Mouse (Mus musculus) limb, embryonic 13.5 days (tissue): ENCODE measurements around the gene Prpf4b. TPM values are rescaled to one million over a fixed set of nuclear protein-coding genes. Genes with fewer than 3 reads are reported as not detected.
A peak's percentile ranks its signal among the peaks of the same experiment; 100 is the strongest.
"Not testable (repeated sequence)": the region's sequence is repeated elsewhere in the genome, so short reads cannot be mapped to it uniquely, and the experiment has no call there.

Experiments
- ATAC-seq: fragments of 200-750 bp; cut with Nextera tagmentation; 2 replicates; pipeline ENCODE4 v1.8.0; 2017; ENCODE audit warnings: low read depth, moderate number of reproducible peaks, moderate TSS enrichment; ENCODE audit not compliant: low FRiP score
- H3K27ac ChIP-seq: fragments of 300-500 bp; sonication (generic); 2 replicates; pipeline ENCODE4 v1.5.1; 2015; ENCODE audit warnings: inconsistent platforms, mild to moderate bottlenecking, moderate library complexity
- H3K27me3 ChIP-seq: fragments of 300-500 bp; sonication (generic); 2 replicates; pipeline ENCODE4 v1.6.1; 2015; ENCODE audit warnings: mild to moderate bottlenecking, inconsistent platforms
- H3K36me3 ChIP-seq: fragments of 300-500 bp; sonication (generic); 2 replicates; pipeline ENCODE4 v1.6.1; 2015; ENCODE audit warnings: inconsistent platforms, mild to moderate bottlenecking, moderate library complexity
- H3K4me1 ChIP-seq: fragments of 300-500 bp; sonication (generic); 2 replicates; pipeline ENCODE4 v1.6.1; 2015; ENCODE audit warnings: inconsistent platforms
- H3K4me2 ChIP-seq: fragments of 300-500 bp; sonication (generic); replicated peaks from 2 replicates; pipeline ENCODE4 v1.6.1; 2015; ENCODE audit warnings: inconsistent platforms, mild to moderate bottlenecking, moderate library complexity
- H3K4me3 ChIP-seq: fragments of 300-500 bp; sonication (generic); 2 replicates; pipeline ENCODE4 v1.5.1; 2015; ENCODE audit warnings: moderate library complexity, mild to moderate bottlenecking, inconsistent platforms
- H3K9ac ChIP-seq: fragments of 300-500 bp; sonication (generic); 2 replicates; pipeline ENCODE4 v1.6.1; 2015; ENCODE audit warnings: mild to moderate bottlenecking, inconsistent platforms
- H3K9me3 ChIP-seq: fragments of 300-500 bp; sonication (generic); 2 replicates; pipeline ENCODE4 v1.6.1; 2016; ENCODE audit warnings: inconsistent platforms
- WGBS: fragments of 180-500 bp; shearing (Covaris S2); methylation state at CpG from one replicate; pipeline ENCODE4 v1.1.7; 2015; 5-methylcytosine and 5-hydroxymethylcytosine counted together
- polyA plus RNA-seq: library from polyadenylated mRNA; unstranded; fragments of >200 nt; fragmentation: Nextera tagmentation; extraction: Ambion mirVana; gene quantifications from 2 replicates; pipeline ENCODE4 v1.2.1, GENCODE M21; 2015

Prpf4b gene
- polyA plus RNA-seq, result 86.0 and 88.7 TPM in 2 replicates

DNA sequence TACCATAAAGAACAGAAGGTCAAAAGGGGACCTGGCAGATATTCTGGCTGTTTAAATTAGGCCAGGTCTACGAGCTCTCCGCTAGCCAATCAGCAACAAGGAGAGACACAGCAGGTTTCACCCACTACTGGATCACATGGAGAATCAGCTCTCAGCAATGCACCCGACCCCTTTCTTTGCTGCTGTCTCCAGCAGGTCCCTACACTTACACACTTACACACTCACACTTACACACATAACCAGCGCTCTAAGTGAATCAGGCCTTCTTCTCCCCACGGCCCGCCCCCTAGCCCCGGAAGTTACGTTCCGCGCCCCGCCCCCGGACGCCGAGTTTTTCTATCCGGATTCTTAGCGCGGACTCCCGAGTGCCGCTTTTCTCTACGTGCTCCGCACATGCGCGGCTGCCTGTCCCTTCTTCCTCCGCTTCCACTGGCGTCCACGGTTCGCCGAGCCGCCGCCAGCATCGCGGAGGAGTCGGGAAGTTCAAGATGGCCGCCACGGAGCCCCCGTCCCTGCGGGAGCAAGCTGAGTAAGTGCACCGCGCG is at the start of gene Prpf4b:
TSS of gene Prpf4b (plus strand) at position 137 of the 545 bp plus-strand sequence.
- peak within 1 kb of the TSS; percentile 96 for H3K9ac ChIP-seq
- peak; percentile 75 for ATAC-seq
- peak within 1 kb of the TSS; percentile 82 for H3K4me2 ChIP-seq
- H3K9me3 ChIP-seq, result no peaks in the 10 kb centered on the region
- no peaks in the 10 kb centered on the region for H3K27me3 ChIP-seq
- H3K27ac ChIP-seq, result peak within 1 kb of the TSS; percentile 99
- peaks cover 7% of the 10 kb centered on the region; the same call in 1 of the 2 replicates for H3K36me3 ChIP-seq
- peaks cover 23% of the 10 kb centered on the region for H3K4me1 ChIP-seq
- peak within 1 kb of the TSS; percentile 97 for H3K4me3 ChIP-seq
- 1% methylated on average over 40 of the region's 40 CpGs for WGBS

GRCm38 (mm10) chr13:34826760-34827690 is 48.1 kb upstream of the Prpf4b start:
- WGBS, result 84% methylated on average over 3 of the region's 3 CpGs
- ATAC-seq, result no peak
- Histone ChIP-seq H3K4me2 (no peak overlapping the region), H3K4me1 (no peaks in the 10 kb centered on the region), H3K4me3 (no peak overlapping the region), H3K36me3 (no peaks in the 10 kb centered on the region), H3K27ac (no peak overlapping the region), H3K27me3 (no peaks in the 10 kb centered on the region), H3K9ac (no peak overlapping the region), H3K9me3 (no peaks in the 10 kb centered on the region)

GRCm38 (mm10) chr13:34827988-34828882 is 46.9 kb upstream of the Prpf4b start:
- 76% methylated on average over 10 of the region's 10 CpGs for WGBS
- Histone ChIP-seq H3K4me3 (no peak overlapping the region), H3K9ac (no peak overlapping the region), H3K4me1 (no peaks in the 10 kb centered on the region), H3K36me3 (no peaks in the 10 kb centered on the region), H3K27me3 (no peaks in the 10 kb centered on the region), H3K27ac (no peak overlapping the region), H3K4me2 (no peak overlapping the region), H3K9me3 (no peaks in the 10 kb centered on the region)
- ATAC-seq, result no peak

DNA sequence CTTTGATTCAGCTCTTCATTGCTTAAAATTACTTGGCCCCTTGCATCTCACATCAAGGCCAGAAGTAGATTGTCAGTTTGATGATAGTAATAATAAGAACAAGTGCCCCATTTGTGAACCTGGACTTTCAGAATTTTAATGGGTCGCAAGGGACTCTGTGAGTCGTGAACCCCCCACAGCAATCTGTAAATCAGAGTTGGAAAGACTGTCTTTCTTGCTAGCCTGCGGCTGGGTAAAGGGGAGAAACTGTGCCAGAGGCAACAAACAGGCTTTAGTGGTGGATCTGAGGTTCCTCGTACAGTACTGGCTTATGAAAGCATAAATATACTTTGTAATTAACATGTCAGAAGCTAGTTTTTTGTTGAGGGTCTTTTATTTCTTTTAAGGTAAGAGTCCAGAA is 32.3 kb upstream of the Prpf4b start:
- Histone ChIP-seq H3K9me3 (no peaks in the 10 kb centered on the region), H3K4me1 (no peaks in the 10 kb centered on the region), H3K27me3 (no peaks in the 10 kb centered on the region), H3K36me3 (no peaks in the 10 kb centered on the region), H3K4me3 (no peak overlapping the region), H3K27ac (no peak overlapping the region), H3K9ac (no peak overlapping the region), H3K4me2 (no peak overlapping the region)
- ATAC-seq, result no peak
- 69% methylated on average over 4 of the region's 4 CpGs for WGBS

DNA sequence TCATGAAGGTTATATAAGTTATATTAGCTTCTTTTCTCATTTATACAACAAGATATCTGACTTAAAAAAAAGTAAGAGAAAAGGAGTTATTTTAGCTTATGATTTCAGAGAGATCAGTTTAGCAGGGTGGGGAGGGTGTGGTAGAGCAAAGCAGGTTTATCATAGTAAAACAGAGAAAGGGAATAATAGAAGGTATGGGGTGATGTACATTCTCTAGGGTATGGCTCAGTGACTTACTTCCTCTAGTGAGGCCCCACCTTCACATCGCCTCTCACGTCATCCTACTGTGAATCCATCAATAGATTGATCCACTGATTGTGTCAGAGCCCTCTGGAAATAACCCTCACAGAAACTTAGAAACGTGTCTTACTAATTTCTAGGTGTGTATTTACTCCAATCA is 24.3 kb upstream of the Prpf4b start:
- Histone ChIP-seq H3K27me3 (no peaks in the 10 kb centered on the region), H3K27ac (no peak overlapping the region), H3K4me2 (no peak overlapping the region), H3K36me3 (no peaks in the 10 kb centered on the region), H3K9me3 (peaks cover 22% of the 10 kb centered on the region), H3K4me3 (no peak overlapping the region), H3K4me1 (no peaks in the 10 kb centered on the region), H3K9ac (no peak overlapping the region)
- no peak for ATAC-seq
- WGBS, result 80% methylated on average over 3 of the region's 3 CpGs

DNA sequence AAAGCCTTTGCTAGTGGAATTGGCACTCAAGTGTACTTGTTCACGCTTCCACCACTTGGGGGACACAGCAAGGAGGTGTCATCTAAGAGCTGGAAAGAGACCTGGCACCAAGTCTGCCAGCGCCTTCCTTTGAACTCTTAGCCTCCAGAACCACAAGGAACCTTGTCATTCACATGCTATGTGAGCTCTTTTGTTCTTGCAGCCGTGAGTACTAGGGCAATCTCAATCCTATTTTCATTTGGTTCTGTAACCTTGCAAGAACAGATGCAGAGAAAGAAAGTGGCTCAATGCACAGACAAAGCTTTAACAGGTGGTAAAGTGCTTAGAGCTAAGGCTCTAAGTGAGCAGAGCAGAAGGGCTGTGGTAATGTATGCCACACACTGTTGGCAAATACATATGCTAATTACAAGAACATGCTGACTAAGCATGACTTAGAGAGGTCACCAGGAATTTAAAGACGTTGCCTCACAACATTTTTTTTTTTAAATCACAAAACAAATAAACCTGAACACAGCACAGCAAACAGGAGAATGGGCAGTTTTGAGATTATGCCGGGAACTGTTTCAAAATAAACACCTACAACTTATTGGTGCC is 23.8 kb upstream of the Prpf4b start:
- whole genome bisulfite sequencing, result 75% methylated on average over 5 of the region's 5 CpGs

DNA sequence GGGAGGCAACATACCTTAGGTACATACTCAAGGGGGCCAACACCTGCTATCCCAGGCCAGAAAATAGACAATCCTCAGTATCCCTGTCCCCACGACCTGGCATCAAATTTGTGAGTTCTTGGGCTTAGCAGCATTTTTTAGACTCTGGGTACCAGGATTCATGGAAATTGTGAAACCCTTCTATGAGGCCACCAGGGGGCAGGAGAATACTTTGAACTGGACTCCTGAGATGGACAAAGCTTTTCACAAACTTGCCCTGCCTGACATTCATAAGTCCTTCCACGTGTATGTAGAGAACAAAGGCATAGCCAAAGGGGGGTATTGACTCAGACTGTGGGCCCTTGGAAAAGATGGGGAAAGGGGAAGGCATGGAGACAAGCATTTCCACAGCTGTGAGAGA is 17.6 kb upstream of the Prpf4b start:
- no peak for ATAC-seq
- H3K4me3 ChIP-seq, result no peak overlapping the region
- WGBS, result 43% methylated on average over 2 of the region's 2 CpGs

More for the DNA sequence above, 23.8 kb upstream of the Prpf4b start:
- no peak overlapping the region for H3K4me3 ChIP-seq
- no peak for ATAC-seq
- H3K36me3 ChIP-seq, result no peaks in the 10 kb centered on the region
- no peak overlapping the region for H3K4me2 ChIP-seq
- H3K9me3 ChIP-seq, result peaks cover 22% of the 10 kb centered on the region
- no peak overlapping the region for H3K27ac ChIP-seq
- no peak overlapping the region for H3K9ac ChIP-seq
- no peaks in the 10 kb centered on the region for H3K27me3 ChIP-seq
- no peaks in the 10 kb centered on the region for H3K4me1 ChIP-seq

DNA sequence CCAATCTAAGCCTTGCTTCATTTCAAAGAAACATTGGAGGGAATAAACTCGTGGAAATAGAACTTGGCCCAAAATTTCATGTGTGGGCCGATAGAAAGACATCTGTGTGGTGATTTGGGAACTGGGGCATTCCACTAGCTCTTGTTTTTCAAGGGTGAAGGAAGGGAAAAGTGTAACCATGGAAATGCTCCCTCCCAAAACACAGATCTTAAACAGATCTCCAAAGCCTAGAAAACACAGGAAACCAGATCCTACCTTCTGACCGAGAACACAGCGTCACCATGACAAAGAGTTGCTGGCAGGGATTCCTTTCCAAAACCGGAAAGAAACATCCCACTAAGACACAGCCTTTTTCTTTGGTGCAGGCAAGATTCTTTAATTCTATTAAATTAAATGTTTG is 15.7 kb upstream of the Prpf4b start:
- Histone ChIP-seq H3K9me3 (peaks cover 11% of the 10 kb centered on the region), H3K27ac (no peak overlapping the region), H3K36me3 (no peaks in the 10 kb centered on the region), H3K4me1 (no peaks in the 10 kb centered on the region), H3K4me2 (no peak overlapping the region), H3K9ac (no peak overlapping the region), H3K4me3 (no peak overlapping the region), H3K27me3 (no peaks in the 10 kb centered on the region)
- ATAC-seq, result no peak
- WGBS, result 79% methylated on average over 5 of the region's 5 CpGs

More for the DNA sequence above, 17.6 kb upstream of the Prpf4b start:
- Histone ChIP-seq H3K9ac (no peak overlapping the region), H3K9me3 (peaks cover 22% of the 10 kb centered on the region), H3K27me3 (no peaks in the 10 kb centered on the region), H3K4me1 (no peaks in the 10 kb centered on the region), H3K4me2 (no peak overlapping the region), H3K36me3 (no peaks in the 10 kb centered on the region), H3K27ac (no peak overlapping the region)

DNA sequence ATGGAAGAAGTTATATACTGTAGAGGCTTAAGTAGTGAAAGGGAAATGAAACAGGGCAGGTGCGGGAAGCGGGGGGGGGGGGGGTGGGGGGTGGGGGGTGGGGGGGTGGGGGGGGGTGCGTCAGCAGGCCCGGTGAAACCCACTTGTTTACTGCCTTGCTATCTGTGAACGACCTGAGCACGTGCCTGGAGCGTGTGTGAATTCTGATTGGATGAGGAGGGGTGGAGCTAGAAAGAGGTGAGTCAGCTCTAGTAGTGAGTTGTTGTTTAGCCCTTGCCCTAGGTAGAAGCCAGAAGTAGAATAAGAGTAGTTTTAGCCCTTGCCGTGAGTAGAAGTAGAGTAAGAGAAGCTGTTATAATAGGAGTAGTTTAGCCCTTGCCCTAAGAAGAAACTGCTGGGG is 13.9 kb upstream of the Prpf4b start:
- not testable (repeated sequence) for H3K4me1 ChIP-seq, H3K27ac ChIP-seq, H3K4me2 ChIP-seq, H3K9ac ChIP-seq, H3K4me3 ChIP-seq, H3K9me3 ChIP-seq, H3K27me3 ChIP-seq, ATAC-seq, H3K36me3 ChIP-seq
- 36% methylated on average over 6 of the region's 8 CpGs for WGBS

GRCm38 (mm10) chr13:34864420-34865169 is 10.5 kb upstream of the Prpf4b start:
- peak; percentile 51; the same call in 1 of the 2 replicates for ATAC-seq

More at GRCm38 (mm10) chr13:34864420-34865169, 10.5 kb upstream of the Prpf4b start:
- no peak overlapping the region for H3K9ac ChIP-seq
- 42% methylated on average over 7 of the region's 7 CpGs for WGBS
- no peak overlapping the region for H3K27ac ChIP-seq
- no peaks in the 10 kb centered on the region for H3K27me3 ChIP-seq
- no peaks in the 10 kb centered on the region for H3K36me3 ChIP-seq
- H3K4me1 ChIP-seq, result no peaks in the 10 kb centered on the region
- H3K4me3 ChIP-seq, result no peak overlapping the region
- H3K4me2 ChIP-seq, result no peak overlapping the region
- no peaks in the 10 kb centered on the region for H3K9me3 ChIP-seq
